Mouse (Mus musculus): ENCODE measurements around the gene Mpp2. TPM values are rescaled to one million over a fixed set of nuclear protein-coding genes. Genes with fewer than 3 reads are reported as not detected.

Mpp2 gene
- polyA plus RNA-seq, 1 experiment = 21.2 TPM

DNA sequence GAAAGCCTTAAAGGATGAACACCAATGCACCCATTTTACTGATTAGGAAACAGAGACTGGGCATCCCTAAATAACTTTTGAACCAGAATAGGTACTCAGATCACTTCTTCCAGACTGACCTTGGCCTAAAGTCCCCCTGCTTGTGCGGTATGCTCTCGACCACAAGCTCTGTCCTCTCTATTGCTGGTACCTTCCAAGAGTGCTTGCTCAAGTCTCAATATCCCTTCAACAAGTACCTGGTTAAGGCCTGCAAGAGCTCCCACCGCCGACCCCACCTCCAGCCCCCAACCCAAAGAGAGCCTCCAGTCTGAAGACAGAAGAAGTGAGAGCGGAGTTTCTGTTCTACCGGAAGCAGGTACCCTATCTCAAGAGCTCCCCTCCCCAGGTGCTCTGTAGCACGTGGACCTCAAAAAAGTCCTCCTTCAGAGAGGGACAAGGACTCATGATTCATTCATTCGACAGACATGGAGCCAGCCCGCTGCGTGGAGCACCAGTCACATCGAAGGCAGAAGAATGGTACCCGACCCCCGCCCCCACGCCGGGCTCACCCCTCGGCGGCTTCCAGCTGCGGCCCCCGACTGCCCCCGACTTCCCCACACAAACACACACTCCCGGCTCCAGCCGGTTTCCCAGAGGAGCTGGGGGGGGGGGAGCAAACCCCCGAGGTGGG is 62.2 kb downstream of the Mpp2 start:
- Histone ChIP-seq H3K4me3 (replicated peaks) (peak overlapping the region; percentile 46), H3K9me3 (ENCODE audit: control insufficient read depth, low read length) (no peaks in the 10 kb centered on the region; the same call in 1 of the 2 replicates), H3K4me1 (ENCODE audit: control insufficient read depth) (peaks cover 14% of the 10 kb centered on the region), H3K36me3 (ENCODE audit: control insufficient read depth) (no peaks in the 10 kb centered on the region), H3K27me3 (ENCODE audit: control insufficient read depth) (peaks cover 65% of the 10 kb centered on the region)
- TF ChIP-seq GATA1 (IDR thresholded peaks at IDR 0.05; ENCODE audit: low read length) (no peak), TAL1 (IDR thresholded peaks at IDR 0.05; ENCODE audit: low read length) (no peak)

DNA sequence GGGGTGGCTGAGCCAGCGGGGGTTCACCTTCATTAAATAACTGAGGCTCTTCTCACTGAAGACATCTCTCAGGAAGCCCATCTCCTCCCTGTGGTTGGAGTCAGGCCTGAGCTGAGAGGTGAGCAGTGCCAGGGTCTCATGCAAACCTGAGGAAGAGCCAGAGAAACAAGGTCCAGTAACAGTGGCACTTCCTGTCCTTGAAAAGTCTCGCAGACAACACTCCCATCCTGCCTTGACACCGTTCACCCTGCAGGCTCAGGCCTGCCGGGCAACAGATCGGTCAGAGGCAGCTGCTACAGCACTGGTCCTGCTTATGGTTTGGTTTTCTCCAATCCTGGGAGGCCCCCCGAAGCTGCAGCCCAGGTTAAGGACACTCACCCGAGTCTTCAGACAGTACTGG is 63.0 kb downstream of the Mpp2 start:
- Histone ChIP-seq H3K27me3 (ENCODE audit: control insufficient read depth) (peaks cover 63% of the 10 kb centered on the region), H3K36me3 (ENCODE audit: control insufficient read depth) (no peaks in the 10 kb centered on the region)

DNA sequence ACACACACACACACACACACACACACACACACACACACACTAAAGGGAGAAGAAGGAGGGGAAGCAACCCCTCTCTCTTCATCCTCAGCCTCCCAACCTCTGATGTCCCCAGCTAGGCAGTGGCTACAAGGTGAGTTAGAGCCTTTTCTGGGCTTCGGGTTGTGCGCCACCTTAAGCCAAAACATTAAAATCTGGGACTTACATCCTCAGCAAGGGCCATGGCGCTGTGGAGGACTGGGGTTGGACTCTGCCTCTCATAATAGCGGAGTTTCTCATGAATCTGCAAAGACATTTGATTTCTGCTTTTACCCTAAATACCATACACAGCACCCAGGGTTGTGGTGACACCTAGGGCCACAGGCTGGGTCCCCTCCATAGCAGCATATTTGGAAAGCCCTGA is 63.4 kb downstream of the Mpp2 start:
- no peak for TF ChIP-seq TAL1 (IDR thresholded peaks at IDR 0.05; ENCODE audit: low read length)
- no peak for TF ChIP-seq GATA1 (IDR thresholded peaks at IDR 0.05; ENCODE audit: low read length)
- H3K36me3 ChIP-seq (ENCODE audit: control insufficient read depth) = no peaks in the 10 kb centered on the region
- H3K4me1 ChIP-seq (ENCODE audit: control insufficient read depth) = peaks cover 14% of the 10 kb centered on the region
- no peak overlapping the region for H3K4me3 ChIP-seq (replicated peaks)
- H3K9me3 ChIP-seq (ENCODE audit: control insufficient read depth, low read length) = no peaks in the 10 kb centered on the region; the same call in 1 of the 2 replicates
- H3K27me3 ChIP-seq (ENCODE audit: control insufficient read depth) = peaks cover 59% of the 10 kb centered on the region

More for the DNA sequence above, 63.0 kb downstream of the Mpp2 start:
- H3K4me3 ChIP-seq (replicated peaks) = no peak overlapping the region
- TF ChIP-seq TAL1 (IDR thresholded peaks at IDR 0.05; ENCODE audit: low read length) = no peak
- no peak for TF ChIP-seq GATA1 (IDR thresholded peaks at IDR 0.05; ENCODE audit: low read length)
- H3K4me1 ChIP-seq (ENCODE audit: control insufficient read depth) = peaks cover 14% of the 10 kb centered on the region
- no peaks in the 10 kb centered on the region; the same call in 1 of the 2 replicates for H3K9me3 ChIP-seq (ENCODE audit: control insufficient read depth, low read length)

DNA sequence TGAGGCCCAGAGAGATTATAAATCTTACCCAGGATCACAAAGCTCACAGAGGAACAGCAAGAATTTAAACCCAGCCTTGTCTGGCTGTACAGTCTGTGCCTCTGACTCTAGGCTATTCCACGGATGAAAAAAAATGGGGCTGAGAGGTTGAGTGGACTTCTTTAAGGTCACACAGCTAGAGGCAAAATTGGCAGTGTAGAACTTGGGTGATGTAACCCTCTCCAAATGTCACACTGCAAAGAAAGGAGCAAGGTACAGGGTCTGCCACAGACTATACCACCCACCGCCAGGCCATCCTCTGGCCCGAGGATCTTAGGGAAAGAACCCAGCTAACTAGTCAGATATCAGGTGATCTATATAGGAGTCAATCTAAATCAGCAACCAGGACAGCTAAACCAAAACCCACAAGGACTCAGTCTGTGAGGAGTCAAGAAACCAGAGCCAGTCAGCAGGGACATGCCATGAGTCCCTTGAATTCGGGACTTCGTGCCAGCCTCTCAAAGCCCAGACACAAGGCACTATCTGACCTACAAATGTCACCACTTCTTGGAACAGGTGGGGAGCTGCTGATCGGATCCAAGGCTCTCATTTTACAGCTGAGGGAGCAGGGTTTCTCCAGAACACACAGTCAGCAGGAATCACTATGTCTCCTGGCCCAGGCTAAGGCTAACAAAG is 64.1 kb downstream of the Mpp2 start:
- TF ChIP-seq TAL1 (IDR thresholded peaks at IDR 0.05; ENCODE audit: low read length) (no peak), GATA1 (IDR thresholded peaks at IDR 0.05; ENCODE audit: low read length) (no peak)

DNA sequence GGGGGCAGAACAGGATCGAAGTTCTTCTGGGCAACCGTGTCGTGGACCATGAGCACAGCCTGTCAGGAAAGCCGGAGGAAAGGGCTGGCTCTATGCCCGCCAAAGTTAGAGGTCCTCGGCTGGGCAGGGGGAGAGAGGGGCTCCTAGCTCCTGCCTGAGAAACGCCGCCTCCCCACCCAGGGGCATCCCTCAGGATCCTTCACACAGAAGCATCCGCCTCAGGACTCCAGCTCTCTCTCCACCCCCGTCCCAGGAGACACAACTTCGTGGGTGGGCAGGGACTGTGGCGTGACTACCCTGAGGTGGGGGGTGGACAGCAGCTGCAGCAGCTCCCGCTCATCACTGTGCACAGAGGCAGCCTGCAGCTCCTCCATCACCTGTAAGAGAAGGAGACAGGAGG is 64.9 kb downstream of the Mpp2 start:
- H3K9me3 ChIP-seq (ENCODE audit: control insufficient read depth, low read length) = no peaks in the 10 kb centered on the region; the same call in 1 of the 2 replicates
- no peak for TF ChIP-seq GATA1 (IDR thresholded peaks at IDR 0.05; ENCODE audit: low read length)
- TF ChIP-seq TAL1 (IDR thresholded peaks at IDR 0.05; ENCODE audit: low read length) = no peak
- H3K4me1 ChIP-seq (ENCODE audit: control insufficient read depth) = peaks cover 8% of the 10 kb centered on the region
- H3K4me3 ChIP-seq (replicated peaks) = no peak overlapping the region
- H3K36me3 ChIP-seq (ENCODE audit: control insufficient read depth) = no peaks in the 10 kb centered on the region
- H3K27me3 ChIP-seq (ENCODE audit: control insufficient read depth) = peaks cover 52% of the 10 kb centered on the region

More for the DNA sequence above, 64.1 kb downstream of the Mpp2 start:
- peaks cover 57% of the 10 kb centered on the region for H3K27me3 ChIP-seq (ENCODE audit: control insufficient read depth)
- H3K36me3 ChIP-seq (ENCODE audit: control insufficient read depth) = no peaks in the 10 kb centered on the region
- peaks cover 12% of the 10 kb centered on the region for H3K4me1 ChIP-seq (ENCODE audit: control insufficient read depth)
- no peaks in the 10 kb centered on the region; the same call in 1 of the 2 replicates for H3K9me3 ChIP-seq (ENCODE audit: control insufficient read depth, low read length)
- H3K4me3 ChIP-seq (replicated peaks) = no peak overlapping the region

DNA sequence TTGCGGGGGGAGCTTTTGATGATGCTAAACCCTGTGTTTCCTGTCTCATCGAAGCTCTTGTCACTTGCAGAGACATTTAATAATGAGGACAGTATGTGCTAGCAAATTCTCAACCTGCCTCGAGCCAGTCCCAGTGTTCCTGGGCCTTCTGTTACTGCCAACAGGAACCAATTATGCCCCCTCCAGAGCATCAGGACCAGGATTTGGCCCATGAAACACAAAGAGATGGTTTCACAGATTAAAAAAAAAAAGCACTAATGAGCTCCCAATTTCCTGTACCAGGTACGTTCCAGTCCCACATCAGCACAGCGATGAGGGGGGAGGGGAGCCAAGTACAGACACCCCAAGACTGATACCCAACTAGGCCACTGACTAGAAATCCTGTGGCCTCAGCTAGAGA is 67.1 kb downstream of the Mpp2 start:
- Histone ChIP-seq H3K36me3 (ENCODE audit: control insufficient read depth) (no peaks in the 10 kb centered on the region), H3K4me3 (replicated peaks) (no peak overlapping the region), H3K27me3 (ENCODE audit: control insufficient read depth) (peaks cover 30% of the 10 kb centered on the region), H3K9me3 (ENCODE audit: control insufficient read depth, low read length) (no peaks in the 10 kb centered on the region; the same call in 1 of the 2 replicates), H3K4me1 (ENCODE audit: control insufficient read depth) (peaks cover under 1% of the 10 kb centered on the region; the same call in 1 of the 2 replicates)
- TF ChIP-seq TAL1 (IDR thresholded peaks at IDR 0.05; ENCODE audit: low read length) (no peak), GATA1 (IDR thresholded peaks at IDR 0.05; ENCODE audit: low read length) (no peak)

DNA sequence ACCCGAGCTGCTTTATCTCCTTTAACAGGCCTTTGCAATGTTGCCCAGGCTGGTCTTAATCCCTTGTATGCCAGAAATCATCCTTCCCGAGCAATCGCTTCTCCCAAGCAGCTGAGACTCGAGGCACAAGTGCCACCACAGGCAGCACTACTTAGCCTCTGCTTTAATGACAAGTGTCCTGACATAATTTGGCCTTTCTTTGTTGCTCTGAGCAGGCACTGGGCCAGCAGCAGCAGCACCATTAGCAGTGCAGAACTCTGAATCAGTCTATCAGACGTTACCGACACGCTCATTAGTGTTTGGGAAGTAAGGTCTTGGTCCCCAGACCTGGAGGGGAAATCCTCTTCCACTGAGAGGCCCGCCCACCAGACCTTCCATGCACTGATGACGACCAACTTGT is 68.6 kb downstream of the Mpp2 start:
- no peaks in the 10 kb centered on the region for H3K36me3 ChIP-seq (ENCODE audit: control insufficient read depth)
- H3K4me3 ChIP-seq (replicated peaks) = no peak overlapping the region
- TF ChIP-seq GATA1 (IDR thresholded peaks at IDR 0.05; ENCODE audit: low read length) (no peak), TAL1 (IDR thresholded peaks at IDR 0.05; ENCODE audit: low read length) (no peak)
- peaks cover 15% of the 10 kb centered on the region for H3K27me3 ChIP-seq (ENCODE audit: control insufficient read depth)
- no peaks in the 10 kb centered on the region for H3K4me1 ChIP-seq (ENCODE audit: control insufficient read depth)
- no peaks in the 10 kb centered on the region for H3K9me3 ChIP-seq (ENCODE audit: control insufficient read depth, low read length)

DNA sequence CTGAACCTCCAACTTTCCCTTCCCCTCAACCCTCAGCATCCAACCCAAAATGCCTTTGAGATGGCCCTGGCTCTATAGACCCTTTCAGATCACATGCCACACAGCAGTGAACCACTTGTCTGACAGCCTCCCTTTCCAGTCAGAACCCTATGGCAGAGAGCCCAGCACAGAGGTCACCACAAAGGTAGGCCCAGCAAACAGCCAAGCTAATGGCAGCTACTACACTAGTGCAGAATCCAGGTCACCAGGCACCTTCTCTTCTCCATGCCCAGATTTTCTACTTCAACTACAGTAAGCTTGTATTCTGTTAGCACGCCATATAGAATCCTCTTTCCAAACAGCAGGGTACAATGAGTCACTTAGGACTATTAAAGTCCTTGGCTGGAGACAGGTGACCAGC is 72.2 kb downstream of the Mpp2 start:
- H3K4me3 ChIP-seq (replicated peaks) = no peak overlapping the region
- TF ChIP-seq TAL1 (IDR thresholded peaks at IDR 0.05; ENCODE audit: low read length) (no peak), GATA1 (IDR thresholded peaks at IDR 0.05; ENCODE audit: low read length) (no peak)
- no peaks in the 10 kb centered on the region for H3K4me1 ChIP-seq (ENCODE audit: control insufficient read depth)
- H3K36me3 ChIP-seq (ENCODE audit: control insufficient read depth) = no peaks in the 10 kb centered on the region
- H3K27me3 ChIP-seq (ENCODE audit: control insufficient read depth) = peaks cover 2% of the 10 kb centered on the region; the same call in 1 of the 2 replicates
- H3K9me3 ChIP-seq (ENCODE audit: control insufficient read depth, low read length) = no peaks in the 10 kb centered on the region

DNA sequence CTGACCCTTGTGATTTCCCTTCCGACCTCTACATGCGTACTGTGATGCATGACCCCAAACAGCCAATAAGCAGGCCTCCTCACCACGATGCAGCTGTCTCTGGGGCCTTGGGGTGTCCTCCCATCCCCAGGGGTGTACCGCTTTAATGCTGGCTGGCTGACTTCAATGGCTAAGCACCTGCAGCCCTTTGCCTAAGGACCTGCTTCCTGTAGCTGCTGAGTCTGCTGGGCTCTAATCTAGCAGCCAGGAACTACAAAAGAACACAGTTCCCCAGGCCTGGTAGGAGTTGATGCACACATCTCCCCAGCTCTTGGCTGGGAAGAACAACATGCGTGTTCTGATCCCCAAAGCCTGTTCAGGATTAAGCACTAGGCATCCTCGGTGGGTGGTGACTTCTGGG is 72.8 kb downstream of the Mpp2 start:
- H3K27me3 ChIP-seq (ENCODE audit: control insufficient read depth) = peaks cover 2% of the 10 kb centered on the region; the same call in 1 of the 2 replicates
- no peaks in the 10 kb centered on the region for H3K36me3 ChIP-seq (ENCODE audit: control insufficient read depth)
- no peak for TF ChIP-seq TAL1 (IDR thresholded peaks at IDR 0.05; ENCODE audit: low read length)
- TF ChIP-seq GATA1 (IDR thresholded peaks at IDR 0.05; ENCODE audit: low read length) = no peak
- no peak overlapping the region for H3K4me3 ChIP-seq (replicated peaks)
- no peaks in the 10 kb centered on the region for H3K4me1 ChIP-seq (ENCODE audit: control insufficient read depth)
- no peaks in the 10 kb centered on the region for H3K9me3 ChIP-seq (ENCODE audit: control insufficient read depth, low read length)
